Mouse (Mus musculus): ENCODE data around the gene Olfr971. TPM values are rescaled to one million over a fixed set of nuclear protein-coding genes. Genes with fewer than 3 reads are reported as not detected.
"Not testable (repeated sequence)": the region's sequence is repeated elsewhere in the genome, so short reads cannot be mapped to it uniquely, and the experiment has no call there.

The Olfr971 gene
- not detected in 2 replicates for polyA plus RNA-seq (2015; fragmentation: Nextera tagmentation; extraction: Ambion mirVana)

DNA sequence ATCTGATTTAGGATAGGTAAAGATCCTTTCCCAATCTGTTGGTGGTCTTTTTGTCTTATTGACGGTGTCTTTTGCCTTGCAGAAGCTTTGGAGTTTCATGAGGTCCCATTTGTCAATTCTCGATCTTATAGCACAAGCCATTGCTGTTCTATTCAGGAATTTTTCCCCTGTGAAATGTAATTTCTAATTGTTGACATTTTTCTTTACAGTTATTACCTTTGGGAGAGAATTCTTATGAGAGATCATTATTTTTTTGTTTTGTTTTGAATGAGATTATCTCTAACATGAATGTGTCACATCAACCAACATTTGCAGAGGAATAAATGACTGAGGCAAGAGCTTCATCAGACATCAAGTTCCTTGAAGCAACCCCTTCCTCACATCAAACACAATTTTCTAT lies at the start of gene Olfr971:
Olfr971 (plus strand) TSS at position 301 of the 400 bp plus-strand sequence.
- H3K27me3 ChIP-seq (ENCODE audit: control insufficient read depth, insufficient read depth, low read length); H3K9me3 ChIP-seq (ENCODE audit: control insufficient read depth, low read length); H3K4me3 ChIP-seq (ENCODE audit: low read depth, low read length); DNase-seq (ENCODE audit: low spot score); H3K4me2 ChIP-seq (replicated peaks; ENCODE audit: low read depth); H3K4me1 ChIP-seq (replicated peaks; ENCODE audit: control insufficient read depth, insufficient read depth); H3K9ac ChIP-seq (ENCODE audit: low read length); H3K36me3 ChIP-seq (ENCODE audit: control insufficient read depth, insufficient read depth, low read length); H3K27ac ChIP-seq (replicated peaks); ATAC-seq (ENCODE audit: low FRiP score, low TSS enrichment): not testable (repeated sequence)
- 71% methylated on average over 1 of the region's 2 CpGs for WGBS

DNA sequence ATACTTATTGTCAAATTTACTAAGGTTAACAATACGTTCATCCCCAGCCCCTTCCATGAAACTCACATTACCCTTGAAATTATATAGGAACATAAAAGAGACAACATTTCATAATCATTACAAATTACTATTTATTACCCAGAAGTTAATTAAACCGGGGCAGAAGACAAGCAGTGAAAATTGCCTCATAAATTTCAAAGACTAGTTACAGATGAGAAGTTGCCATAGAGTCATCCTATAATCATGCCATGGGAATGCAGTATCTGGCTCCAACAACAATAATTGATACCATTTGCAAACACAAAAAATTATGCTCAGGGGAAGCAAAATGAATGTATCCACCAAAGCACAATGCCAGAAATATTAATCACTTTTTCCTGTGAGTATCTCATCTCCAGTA lies 46.1 kb upstream of the Olfr971 start, which contains the start of gene Olfr969:
Olfr969 (plus strand) TSS at position 388 of the 400 bp plus-strand sequence.
- Histone ChIP-seq H3K9ac (ENCODE audit: low read length) (no peak within 1 kb of the TSS), H3K27me3 (ENCODE audit: control insufficient read depth, insufficient read depth, low read length) (no peaks in the 10 kb centered on the region), H3K9me3 (ENCODE audit: control insufficient read depth, low read length) (no peaks in the 10 kb centered on the region), H3K27ac (replicated peaks) (no peak within 1 kb of the TSS), H3K4me1 (replicated peaks; ENCODE audit: control insufficient read depth, insufficient read depth) (no peaks in the 10 kb centered on the region), H3K4me2 (replicated peaks; ENCODE audit: low read depth) (no peak within 1 kb of the TSS), H3K36me3 (ENCODE audit: control insufficient read depth, insufficient read depth, low read length) (no peaks in the 10 kb centered on the region), H3K4me3 (ENCODE audit: low read depth, low read length) (no peak within 1 kb of the TSS)
- DNase-seq (ENCODE audit: low spot score) (no peak), ATAC-seq (ENCODE audit: low FRiP score, low TSS enrichment) (no peak)
- WGBS: 68% methylated on average over 2 of the region's 2 CpGs
- TF ChIP-seq EP300 (optimal IDR thresholded peaks at IDR 0.05) (no peak), CTCF (IDR thresholded peaks at IDR 0.05; ENCODE audit: low read depth) (no peak)

DNA sequence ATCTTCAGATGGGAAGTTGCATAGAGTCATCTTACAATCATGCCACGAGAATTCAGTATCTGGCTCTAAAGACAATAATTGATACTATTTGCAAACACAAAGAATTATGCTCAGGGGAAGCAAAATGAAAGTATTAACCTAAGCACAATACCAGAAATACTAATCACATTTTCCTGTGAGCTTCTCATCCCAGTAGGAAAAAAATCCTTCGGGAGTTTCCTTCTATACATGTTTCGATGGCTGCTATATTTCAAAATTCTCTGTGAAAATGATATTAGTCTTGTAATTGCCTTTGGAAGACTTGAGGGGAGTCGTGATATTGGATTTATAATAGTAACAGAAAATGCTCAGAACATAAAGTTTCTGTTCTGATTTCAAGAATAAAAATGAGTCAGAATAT lies 28.1 kb upstream of the Olfr971 start, which contains the start of gene Olfr970:
Olfr970 (plus strand) TSS at position 301 of the 400 bp plus-strand sequence.
- TF ChIP-seq EP300 (optimal IDR thresholded peaks at IDR 0.05): no peak
- TF ChIP-seq CTCF (IDR thresholded peaks at IDR 0.05; ENCODE audit: low read depth): no peak
- no peak within 1 kb of the TSS for H3K27ac ChIP-seq (replicated peaks)
- no peaks in the 10 kb centered on the region for H3K9me3 ChIP-seq (ENCODE audit: control insufficient read depth, low read length)
- H3K4me2 ChIP-seq (replicated peaks; ENCODE audit: low read depth): no peak within 1 kb of the TSS
- ATAC-seq (ENCODE audit: low FRiP score, low TSS enrichment): no peak
- no peaks in the 10 kb centered on the region for H3K27me3 ChIP-seq (ENCODE audit: control insufficient read depth, insufficient read depth, low read length)
- WGBS: 72% methylated on average over 4 of the region's 4 CpGs
- no peak within 1 kb of the TSS for H3K9ac ChIP-seq (ENCODE audit: low read length)
- no peaks in the 10 kb centered on the region for H3K4me1 ChIP-seq (replicated peaks; ENCODE audit: control insufficient read depth, insufficient read depth)
- no peaks in the 10 kb centered on the region for H3K36me3 ChIP-seq (ENCODE audit: control insufficient read depth, insufficient read depth, low read length)
- DNase-seq (ENCODE audit: low spot score): no peak
- no peak within 1 kb of the TSS for H3K4me3 ChIP-seq (ENCODE audit: low read depth, low read length)

DNA sequence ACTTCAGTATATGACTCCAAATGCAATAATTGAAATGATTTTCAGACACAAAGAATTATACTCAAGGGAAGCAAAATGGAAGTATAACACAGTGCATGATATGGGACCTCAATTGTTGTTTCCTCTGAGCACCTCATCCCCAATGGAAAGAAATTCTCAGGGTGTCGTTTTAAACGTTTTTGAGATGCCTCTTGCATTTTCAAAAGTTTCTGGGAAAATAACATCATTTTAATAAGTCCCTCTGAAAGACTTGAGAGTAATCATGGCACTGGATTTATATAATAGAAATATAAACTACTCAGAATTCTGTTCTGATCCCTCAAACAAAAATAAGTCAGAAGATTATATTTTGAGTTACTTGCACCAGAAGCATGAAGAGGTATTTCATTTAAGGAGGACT lies 29.4 kb downstream of the Olfr971 start, which contains the start of gene Olfr972:
Olfr972 (plus strand) TSS at position 301 of the 400 bp plus-strand sequence.
- Histone ChIP-seq H3K27me3 (ENCODE audit: control insufficient read depth, insufficient read depth, low read length) (no peaks in the 10 kb centered on the region), H3K36me3 (ENCODE audit: control insufficient read depth, insufficient read depth, low read length) (no peaks in the 10 kb centered on the region), H3K4me2 (replicated peaks; ENCODE audit: low read depth) (no peak within 1 kb of the TSS), H3K4me1 (replicated peaks; ENCODE audit: control insufficient read depth, insufficient read depth) (no peaks in the 10 kb centered on the region), H3K9ac (ENCODE audit: low read length) (no peak within 1 kb of the TSS), H3K9me3 (ENCODE audit: control insufficient read depth, low read length) (no peaks in the 10 kb centered on the region), H3K27ac (replicated peaks) (no peak within 1 kb of the TSS), H3K4me3 (ENCODE audit: low read depth, low read length) (no peak within 1 kb of the TSS)
- ATAC-seq (ENCODE audit: low FRiP score, low TSS enrichment) (no peak), DNase-seq (ENCODE audit: low spot score) (no peak)
- no peak for TF ChIP-seq CTCF (IDR thresholded peaks at IDR 0.05; ENCODE audit: low read depth)
- no peak for TF ChIP-seq EP300 (optimal IDR thresholded peaks at IDR 0.05)
- 55% methylated on average over 2 of the region's 2 CpGs for WGBS

DNA sequence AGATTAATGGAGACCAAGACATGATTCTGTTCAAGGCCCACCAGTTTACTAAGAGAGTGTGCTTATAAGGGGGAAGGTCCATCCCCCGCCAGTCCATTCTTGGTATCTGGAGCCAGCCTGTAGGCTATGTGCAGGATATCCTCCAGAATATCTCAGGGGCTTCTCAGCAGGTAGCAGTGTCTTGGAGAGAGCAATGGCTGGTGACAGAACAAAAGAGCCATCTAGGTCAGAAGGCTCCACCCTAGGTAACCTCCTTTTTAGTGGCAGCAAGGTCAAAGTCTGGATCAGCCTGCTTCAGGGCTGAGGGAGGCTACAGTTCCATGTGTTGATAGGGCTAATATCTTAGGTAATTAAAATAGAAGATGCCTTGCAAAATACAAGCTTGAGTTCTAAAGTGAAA lies 35.3 kb downstream of the Olfr971 start:
- not testable (repeated sequence) for H3K4me1 ChIP-seq (replicated peaks; ENCODE audit: control insufficient read depth, insufficient read depth); H3K27me3 ChIP-seq (ENCODE audit: control insufficient read depth, insufficient read depth, low read length); H3K9me3 ChIP-seq (ENCODE audit: control insufficient read depth, low read length); H3K27ac ChIP-seq (replicated peaks); DNase-seq (ENCODE audit: low spot score); H3K4me3 ChIP-seq (ENCODE audit: low read depth, low read length); H3K4me2 ChIP-seq (replicated peaks; ENCODE audit: low read depth); H3K9ac ChIP-seq (ENCODE audit: low read length); ATAC-seq (ENCODE audit: low FRiP score, low TSS enrichment); H3K36me3 ChIP-seq (ENCODE audit: control insufficient read depth, insufficient read depth, low read length)
- 84% methylated on average over 1 of the region's 1 CpGs for WGBS

DNA sequence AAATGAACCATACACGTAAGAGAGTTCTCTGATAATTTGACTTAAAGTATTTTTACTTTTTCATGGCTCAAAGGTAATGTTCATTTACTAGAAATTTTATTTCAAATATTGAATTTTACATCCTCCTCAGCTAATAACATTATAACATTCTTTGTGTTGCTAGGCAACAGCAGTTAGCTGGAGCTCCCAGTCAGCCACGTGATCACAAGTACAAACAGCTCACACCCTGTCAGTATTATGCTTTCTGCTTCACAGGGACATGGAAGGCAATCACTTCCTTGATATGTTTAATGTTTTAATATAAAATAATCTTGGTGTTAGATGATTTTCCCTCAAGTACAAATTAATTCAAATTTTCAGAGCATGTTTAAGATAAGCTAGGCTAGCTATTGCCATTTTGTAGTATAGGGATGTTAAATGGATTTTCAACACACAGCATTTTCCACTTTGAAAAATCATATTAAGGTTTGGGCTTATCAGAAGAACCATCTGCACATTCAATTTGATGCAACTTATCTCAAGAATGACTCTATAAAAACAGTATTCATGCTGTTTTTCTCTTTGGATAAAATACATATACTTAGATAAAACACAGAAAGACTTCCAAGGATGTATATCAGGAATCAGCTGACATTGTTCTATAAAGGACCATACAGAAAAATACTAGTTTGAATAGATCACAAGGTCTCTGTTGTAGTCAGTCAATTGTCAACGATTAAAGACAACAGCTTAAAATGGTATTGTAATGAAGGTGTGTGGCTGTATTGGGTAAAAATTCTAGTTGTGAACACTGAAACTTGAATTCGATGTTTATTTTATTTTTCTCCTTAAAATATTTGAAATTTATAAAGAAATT lies 41.1 kb downstream of the Olfr971 start:
- DNase-seq (ENCODE audit: low spot score); H3K4me2 ChIP-seq (replicated peaks; ENCODE audit: low read depth); H3K4me1 ChIP-seq (replicated peaks; ENCODE audit: control insufficient read depth, insufficient read depth); H3K9me3 ChIP-seq (ENCODE audit: control insufficient read depth, low read length); H3K27me3 ChIP-seq (ENCODE audit: control insufficient read depth, insufficient read depth, low read length); H3K27ac ChIP-seq (replicated peaks); H3K9ac ChIP-seq (ENCODE audit: low read length); ATAC-seq (ENCODE audit: low FRiP score, low TSS enrichment); H3K4me3 ChIP-seq (ENCODE audit: low read depth, low read length); H3K36me3 ChIP-seq (ENCODE audit: control insufficient read depth, insufficient read depth, low read length): not testable (repeated sequence)
- no CpG with 5 or more reads among the region's 4 CpGs for WGBS

Other genes starting within 250 kb of the Olfr971 start
- 10.6 and 12.5 TPM in 2 replicates for gene AW551984, start 232.5 kb upstream of the Olfr971 start, polyA plus RNA-seq (2015; fragmentation: Nextera tagmentation; extraction: Ambion mirVana)
- not detected in 2 replicates for gene Olfr148, start 226.2 kb upstream of the Olfr971 start, polyA plus RNA-seq (2015; fragmentation: Nextera tagmentation; extraction: Ambion mirVana)
- gene Olfr960, start 215.5 kb upstream of the Olfr971 start, polyA plus RNA-seq (2015; fragmentation: Nextera tagmentation; extraction: Ambion mirVana): not detected in 2 replicates
- not detected in 2 replicates for gene Olfr961, start 191.8 kb upstream of the Olfr971 start, polyA plus RNA-seq (2015; fragmentation: Nextera tagmentation; extraction: Ambion mirVana)
- not detected in 2 replicates for gene Olfr963, start 169.7 kb upstream of the Olfr971 start, polyA plus RNA-seq (2015; fragmentation: Nextera tagmentation; extraction: Ambion mirVana)
- gene Olfr149, start 129.8 kb upstream of the Olfr971 start, polyA plus RNA-seq (2015; fragmentation: Nextera tagmentation; extraction: Ambion mirVana): not detected in 2 replicates
- not detected in 2 replicates for gene Olfr965, start 125.5 kb upstream of the Olfr971 start, polyA plus RNA-seq (2015; fragmentation: Nextera tagmentation; extraction: Ambion mirVana)
- not detected in 2 replicates for gene Olfr150, start 105.9 kb upstream of the Olfr971 start, polyA plus RNA-seq (2015; fragmentation: Nextera tagmentation; extraction: Ambion mirVana)
- not detected in 2 replicates for gene Olfr967, start 90.6 kb upstream of the Olfr971 start, polyA plus RNA-seq (2015; fragmentation: Nextera tagmentation; extraction: Ambion mirVana)
- not detected in 2 replicates for gene Olfr968, start 53.6 kb upstream of the Olfr971 start, polyA plus RNA-seq (2015; fragmentation: Nextera tagmentation; extraction: Ambion mirVana)
- not detected in 2 replicates for gene Olfr969, start 45.9 kb upstream of the Olfr971 start, polyA plus RNA-seq (2015; fragmentation: Nextera tagmentation; extraction: Ambion mirVana)
- gene Olfr970, start 28.0 kb upstream of the Olfr971 start, polyA plus RNA-seq (2015; fragmentation: Nextera tagmentation; extraction: Ambion mirVana): not detected in 2 replicates
- not detected in 2 replicates for gene Olfr972, start 29.5 kb downstream of the Olfr971 start, polyA plus RNA-seq (2015; fragmentation: Nextera tagmentation; extraction: Ambion mirVana)
- not detected in 2 replicates for gene Olfr229, start 70.5 kb downstream of the Olfr971 start, polyA plus RNA-seq (2015; fragmentation: Nextera tagmentation; extraction: Ambion mirVana)
- gene Olfr974, start 100.6 kb downstream of the Olfr971 start, polyA plus RNA-seq (2015; fragmentation: Nextera tagmentation; extraction: Ambion mirVana): not detected in 2 replicates
- gene Olfr975, start 115.2 kb downstream of the Olfr971 start, polyA plus RNA-seq (2015; fragmentation: Nextera tagmentation; extraction: Ambion mirVana): not detected in 2 replicates
- not detected in 2 replicates for gene Olfr976, start 124.3 kb downstream of the Olfr971 start, polyA plus RNA-seq (2015; fragmentation: Nextera tagmentation; extraction: Ambion mirVana)
- not detected in 2 replicates for gene Olfr978, start 155.2 kb downstream of the Olfr971 start, polyA plus RNA-seq (2015; fragmentation: Nextera tagmentation; extraction: Ambion mirVana)
- not detected in 2 replicates for gene Olfr979, start 166.6 kb downstream of the Olfr971 start, polyA plus RNA-seq (2015; fragmentation: Nextera tagmentation; extraction: Ambion mirVana)
- not detected in 2 replicates for gene Olfr980, start 172.7 kb downstream of the Olfr971 start, polyA plus RNA-seq (2015; fragmentation: Nextera tagmentation; extraction: Ambion mirVana)
- gene Olfr981, start 184.6 kb downstream of the Olfr971 start, polyA plus RNA-seq (2015; fragmentation: Nextera tagmentation; extraction: Ambion mirVana): 0.02 TPM in 1 of 2 replicates, not detected in the other
- gene Olfr982, start 237.0 kb downstream of the Olfr971 start, polyA plus RNA-seq (2015; fragmentation: Nextera tagmentation; extraction: Ambion mirVana): not detected in 2 replicates